Mouse (Mus musculus) heart, adult 2 months (tissue): ENCODE data around the gene C1qb. TPM values are rescaled to one million over a fixed set of nuclear protein-coding genes. Genes with fewer than 3 reads are reported as not detected.

Experiments
- DNase-seq, 2 experiments: peaks; one replicate each; pipeline ENCODE4 v3.0.0; 2021
- H3K27ac ChIP-seq: fragments of 200-600 bp; 2 replicates; pipeline ENCODE4 v1.8.1; 2022
- H3K27me3 ChIP-seq: fragments of 200-500 bp; 2 replicates; pipeline ENCODE4 v1.6.1; 2012; ENCODE audit warnings: mild to moderate bottlenecking, low read length, inconsistent platforms, mixed read lengths; ENCODE audit not compliant: control insufficient read depth, insufficient read depth
- H3K36me3 ChIP-seq: fragments of 200-500 bp; 2 replicates; pipeline ENCODE4 v1.6.1; 2012; ENCODE audit warnings: low read length, inconsistent platforms; ENCODE audit not compliant: control insufficient read depth, insufficient read depth
- H3K4me1 ChIP-seq: fragments of 200-500 bp; 2 replicates; pipeline ENCODE4 v1.6.1; 2011; ENCODE audit warnings: low read length; ENCODE audit not compliant: control insufficient read depth, insufficient read depth
- H3K4me3 ChIP-seq: fragments of 200-600 bp; 2 replicates; pipeline ENCODE4 v1.8.1; 2022
- H3K79me2 ChIP-seq: fragments of 200-500 bp; replicated peaks from 2 replicates; pipeline ENCODE4 v1.6.1; 2012; ENCODE audit warnings: mild to moderate bottlenecking, inconsistent platforms, low read length, moderate library complexity, mixed read lengths; ENCODE audit not compliant: control insufficient read depth, insufficient read depth
- H3K9ac ChIP-seq: fragments of 200-500 bp; 2 replicates; pipeline ENCODE4 v1.6.1; 2012; ENCODE audit warnings: low read depth, mild to moderate bottlenecking, control low read depth, inconsistent platforms, low read length, mixed read lengths
- CTCF ChIP-seq: fragments of 200-600 bp; IDR thresholded peaks from 2 replicates; pipeline ENCODE4 v1.8.1; 2022; ENCODE audit warnings: antibody characterized with exemption, mild to moderate bottlenecking, moderate library complexity
- EP300 ChIP-seq: fragments of 200-500 bp; IDR thresholded peaks from 2 replicates; pipeline ENCODE4 v1.6.1; 2011; ENCODE audit warnings: low read depth, low read length, control low read depth; ENCODE audit not compliant: insufficient read depth
- POLR2A ChIP-seq: fragments of 200-500 bp; IDR thresholded peaks from 2 replicates; pipeline ENCODE4 v1.6.1; 2011; ENCODE audit warnings: mild to moderate bottlenecking, low read depth, low read length, control low read depth; ENCODE audit not compliant: insufficient read depth
- WGBS: fragments of 180-500 bp; shearing (Covaris S2); methylation state at CpG from one replicate; pipeline ENCODE4 v1.1.7; 2018; 5-methylcytosine and 5-hydroxymethylcytosine counted together
- intact Hi-C: fragments of 180-260 bp; cut with DNase I; formaldehyde crosslinking; loops from one replicate; pipeline ENCODE4 v1.15.1; 2025
- polyA plus RNA-seq: library from polyadenylated mRNA; depleted of rRNA; stranded (reverse); fragments of >200 nt; gene quantifications from 2 replicates; pipeline ENCODE4 v1.2.3, GENCODE M21; 2012
- total RNA-seq, 2 experiments: library from RNA; stranded (reverse); gene quantifications; 2 replicates each; pipeline ENCODE4 v1.2.3; 2021

C1qb gene
- total and polyA plus RNA-seq, 3 experiments = 52.8 to 74.0 (median 54.8) TPM

- 78% methylated on average over 3 of the region's 3 CpGs for WGBS
- H3K27me3 ChIP-seq = no peaks in the 10 kb centered on the region
- no peak overlapping the region for H3K27ac ChIP-seq
- no peak overlapping the region for H3K9ac ChIP-seq
- no peaks in the 10 kb centered on the region for H3K36me3 ChIP-seq
- TF ChIP-seq EP300 (no peak), CTCF (no peak), POLR2A (no peak)
- DNase-seq = no peak
- intact Hi-C loops = no loop called here
- H3K4me3 ChIP-seq = no peak overlapping the region
- no peaks in the 10 kb centered on the region for H3K79me2 ChIP-seq
- H3K4me1 ChIP-seq = no peaks in the 10 kb centered on the region
Measured at GRCm38 (mm10) chr4:136919526-136919925, 33.5 kb upstream of the C1qb start.

GRCm38 (mm10) chr4:136918834-136919233, 32.8 kb upstream of the C1qb start:
- H3K79me2 ChIP-seq = no peaks in the 10 kb centered on the region
- no peaks in the 10 kb centered on the region for H3K27me3 ChIP-seq
- intact Hi-C loops = no loop called here
- no peak overlapping the region for H3K9ac ChIP-seq
- H3K36me3 ChIP-seq = no peaks in the 10 kb centered on the region
- no peak overlapping the region for H3K4me3 ChIP-seq
- no peak for DNase-seq
- no peaks in the 10 kb centered on the region for H3K4me1 ChIP-seq
- WGBS = 79% methylated on average over 8 of the region's 8 CpGs
- TF ChIP-seq CTCF (no peak), EP300 (no peak), POLR2A (no peak)
- no peak overlapping the region for H3K27ac ChIP-seq

GRCm38 (mm10) chr4:136917165-136917524, 31.2 kb upstream of the C1qb start:
- 40% methylated on average over 7 of the region's 7 CpGs for WGBS
- no peak for DNase-seq
- Histone ChIP-seq H3K4me3 (no peak overlapping the region), H3K9ac (no peak overlapping the region), H3K27ac (no peak overlapping the region), H3K27me3 (no peaks in the 10 kb centered on the region), H3K79me2 (no peaks in the 10 kb centered on the region), H3K36me3 (no peaks in the 10 kb centered on the region), H3K4me1 (no peaks in the 10 kb centered on the region)
- TF ChIP-seq EP300 = no peak
- no peak for TF ChIP-seq POLR2A
- TF ChIP-seq CTCF = no peak
- intact Hi-C loops = no loop called here

DNA sequence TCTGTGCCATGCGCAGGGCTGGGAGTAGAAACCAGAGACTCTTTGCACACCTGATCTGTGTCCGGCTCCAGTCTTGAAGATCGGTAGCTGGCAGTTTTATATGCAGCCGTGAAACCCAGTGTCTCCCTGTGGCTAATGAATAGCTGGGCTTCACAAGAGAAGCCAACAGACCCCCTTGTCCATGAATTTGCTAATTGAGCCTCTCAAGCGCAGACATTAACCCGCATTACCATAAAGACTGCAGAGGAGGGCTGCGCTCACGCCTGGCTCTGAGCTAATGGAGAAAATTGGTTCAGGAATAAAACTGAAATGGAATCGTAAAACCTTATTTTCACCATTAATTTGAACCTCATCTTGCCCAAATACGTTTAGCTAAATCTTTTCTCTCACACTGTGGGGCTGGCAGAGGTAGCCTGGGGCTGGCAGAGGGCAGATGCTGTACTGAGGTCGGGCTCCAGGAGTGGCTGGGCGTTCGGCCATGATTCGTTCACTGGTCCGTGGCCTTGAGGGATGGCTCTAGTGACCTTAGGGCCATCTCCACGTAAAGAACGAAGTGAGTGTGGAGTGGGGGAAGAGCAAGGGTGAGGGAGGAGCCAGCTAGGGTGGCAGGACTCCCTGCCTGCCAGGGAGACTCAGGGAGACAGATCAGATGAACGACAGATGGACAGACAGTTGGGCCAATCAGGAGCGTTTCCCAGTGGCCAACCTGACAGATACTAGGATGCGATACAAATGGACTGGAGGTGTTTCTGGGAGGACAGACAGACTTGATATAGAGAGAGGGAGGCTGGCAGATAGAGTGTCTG, 30.6 kb upstream of the C1qb start:
- H3K27me3 ChIP-seq = no peaks in the 10 kb centered on the region
- no peak overlapping the region for H3K4me3 ChIP-seq
- no peak for DNase-seq
- H3K27ac ChIP-seq = no peak overlapping the region
- no peaks in the 10 kb centered on the region for H3K4me1 ChIP-seq
- no peaks in the 10 kb centered on the region for H3K36me3 ChIP-seq
- H3K79me2 ChIP-seq = no peaks in the 10 kb centered on the region
- intact Hi-C loops = no loop called here
- no peak for TF ChIP-seq EP300
- no peak for TF ChIP-seq CTCF
- TF ChIP-seq POLR2A = no peak
- H3K9ac ChIP-seq = no peak overlapping the region
- 69% methylated on average over 20 of the region's 20 CpGs for WGBS

- no peak overlapping the region for H3K27ac ChIP-seq
- no peak for DNase-seq
- no peak overlapping the region for H3K4me3 ChIP-seq
- 17% methylated on average over 9 of the region's 9 CpGs for WGBS
- H3K27me3 ChIP-seq = peaks cover 2% of the 10 kb centered on the region; the same call in 1 of the 2 replicates
- intact Hi-C loops = no loop called here
- TF ChIP-seq POLR2A (no peak), EP300 (no peak), CTCF (no peak)
- no peak overlapping the region for H3K9ac ChIP-seq
- no peaks in the 10 kb centered on the region for H3K79me2 ChIP-seq
- H3K36me3 ChIP-seq = no peaks in the 10 kb centered on the region
- no peaks in the 10 kb centered on the region for H3K4me1 ChIP-seq
Measured at GRCm38 (mm10) chr4:136912841-136913240, 26.9 kb upstream of the C1qb start.

GRCm38 (mm10) chr4:136911804-136912203, 25.8 kb upstream of the C1qb start:
- 43% methylated on average over 9 of the region's 9 CpGs for WGBS
- H3K4me1 ChIP-seq = no peaks in the 10 kb centered on the region
- no peaks in the 10 kb centered on the region for H3K79me2 ChIP-seq
- intact Hi-C loops = no loop called here
- peaks cover 2% of the 10 kb centered on the region; the same call in 1 of the 2 replicates for H3K27me3 ChIP-seq
- DNase-seq = no peak
- no peaks in the 10 kb centered on the region for H3K36me3 ChIP-seq
- no peak overlapping the region for H3K4me3 ChIP-seq
- H3K27ac ChIP-seq = no peak overlapping the region
- no peak for TF ChIP-seq POLR2A
- TF ChIP-seq EP300 = no peak
- no peak for TF ChIP-seq CTCF
- H3K9ac ChIP-seq = no peak overlapping the region
